Mouse (Mus musculus) thymus, postnatal 25 days (tissue): ENCODE measurements at regions not wholly inside any gene's neighbourhood (a gene's known extent, or its start where the extent isn't known, plus 50 kb on each side); places are given as distances from the start of the nearest gene placed in this dataset.
"Not testable (repeated sequence)": the region's sequence is repeated elsewhere in the genome, so short reads cannot be mapped to it uniquely, and the experiment has no call there.

ENCODE experiments used
- DNase-seq: peaks from one replicate; pipeline ENCODE4 v3.0.0; 2022

- DNase-seq, result not testable (repeated sequence)
Measured at GRCm38 (mm10) chr11:12913401-12913800, 448.6 kb upstream of the Cobl start.

- DNase-seq, result no peak
Measured at GRCm38 (mm10) chr11:12873712-12874111, 409.0 kb upstream of the Cobl start.

- DNase-seq, result no peak
Measured at GRCm38 (mm10) chr11:12872802-12873201, 408.0 kb upstream of the Cobl start.

- DNase-seq, result no peak
Measured at GRCm38 (mm10) chr11:12872399-12872798, 407.6 kb upstream of the Cobl start.

- no peak for DNase-seq
Measured at GRCm38 (mm10) chr11:12867541-12867940, 402.8 kb upstream of the Cobl start.

- DNase-seq, result no peak
Measured at GRCm38 (mm10) chr11:12865034-12865620, 400.4 kb upstream of the Cobl start.

GRCm38 (mm10) chr11:12859344-12859930, 394.7 kb upstream of the Cobl start:
- DNase-seq, result no peak

GRCm38 (mm10) chr11:12858274-12858884, 393.6 kb upstream of the Cobl start:
- DNase-seq, result no peak

- DNase-seq, result no peak
Measured at GRCm38 (mm10) chr11:12857358-12858199, 392.8 kb upstream of the Cobl start.

GRCm38 (mm10) chr11:12847793-12848192, 383.0 kb upstream of the Cobl start:
- DNase-seq, result no peak

GRCm38 (mm10) chr11:12843631-12844423, 379.1 kb upstream of the Cobl start:
- DNase-seq, result no peak

GRCm38 (mm10) chr11:12841393-12841792, 376.6 kb upstream of the Cobl start:
- no peak for DNase-seq

GRCm38 (mm10) chr11:12837920-12838319, 373.2 kb upstream of the Cobl start:
- DNase-seq, result no peak

GRCm38 (mm10) chr11:12837387-12837786, 372.6 kb upstream of the Cobl start:
- no peak for DNase-seq

GRCm38 (mm10) chr11:12836387-12836786, 371.6 kb upstream of the Cobl start:
- DNase-seq, result no peak

- no peak for DNase-seq
Measured at GRCm38 (mm10) chr11:12812021-12812420, 347.3 kb upstream of the Cobl start.

- DNase-seq, result peak; percentile 1
Measured at GRCm38 (mm10) chr11:12810949-12811881, 346.5 kb upstream of the Cobl start.
